Mouse (Mus musculus) spleen, adult 2 months (tissue): ENCODE data around the gene Sh3bgrl3.

Source experiments
- CTCF ChIP-seq: fragments of 200-500 bp; IDR thresholded peaks from 2 replicates; pipeline ENCODE4 v1.5.1; 2011; ENCODE audit warnings: mild to moderate bottlenecking, inconsistent platforms; ENCODE audit not compliant: insufficient read depth, insufficient read length, insufficient replicate concordance; ENCODE audit errors: extremely low read depth
- POLR2A ChIP-seq: fragments of 200-500 bp; IDR thresholded peaks from 2 replicates; pipeline ENCODE4 v1.6.1; 2011; ENCODE audit warnings: low read depth, low read length, inconsistent platforms

DNA sequence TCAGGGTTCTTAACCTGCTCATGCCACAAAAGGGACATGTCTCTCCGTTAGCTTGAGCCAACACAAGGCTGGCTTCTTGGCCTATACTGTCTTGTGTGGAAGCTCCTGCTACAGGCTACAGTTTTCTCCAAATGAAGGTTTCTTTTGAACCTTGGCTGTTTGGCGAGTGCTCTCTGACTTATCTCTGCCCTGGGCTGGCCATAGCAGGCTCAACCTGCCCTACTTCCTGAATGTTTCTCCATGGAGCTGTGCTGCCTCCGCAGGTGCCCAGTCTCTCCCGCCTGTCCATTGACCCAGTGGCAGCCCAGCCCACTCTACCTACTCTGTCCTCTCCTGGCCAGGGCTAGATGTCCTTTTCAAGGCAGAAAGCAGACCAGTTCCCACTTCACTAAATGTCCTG lies 7.7 kb downstream of the Sh3bgrl3 start:
- no peak for TF ChIP-seq POLR2A
- no peak for TF ChIP-seq CTCF
